Mouse (Mus musculus) embryo, embryonic 10.5 days (tissue): ENCODE results near the gene Grin1.
A peak's percentile ranks its signal among the peaks of the same experiment; 100 is the strongest.

Source experiments
- DNase-seq: peaks from one replicate; pipeline ENCODE4 v3.0.0-alpha.2; 2015; ENCODE audit warnings: low spot score

Grin1 gene

DNA sequence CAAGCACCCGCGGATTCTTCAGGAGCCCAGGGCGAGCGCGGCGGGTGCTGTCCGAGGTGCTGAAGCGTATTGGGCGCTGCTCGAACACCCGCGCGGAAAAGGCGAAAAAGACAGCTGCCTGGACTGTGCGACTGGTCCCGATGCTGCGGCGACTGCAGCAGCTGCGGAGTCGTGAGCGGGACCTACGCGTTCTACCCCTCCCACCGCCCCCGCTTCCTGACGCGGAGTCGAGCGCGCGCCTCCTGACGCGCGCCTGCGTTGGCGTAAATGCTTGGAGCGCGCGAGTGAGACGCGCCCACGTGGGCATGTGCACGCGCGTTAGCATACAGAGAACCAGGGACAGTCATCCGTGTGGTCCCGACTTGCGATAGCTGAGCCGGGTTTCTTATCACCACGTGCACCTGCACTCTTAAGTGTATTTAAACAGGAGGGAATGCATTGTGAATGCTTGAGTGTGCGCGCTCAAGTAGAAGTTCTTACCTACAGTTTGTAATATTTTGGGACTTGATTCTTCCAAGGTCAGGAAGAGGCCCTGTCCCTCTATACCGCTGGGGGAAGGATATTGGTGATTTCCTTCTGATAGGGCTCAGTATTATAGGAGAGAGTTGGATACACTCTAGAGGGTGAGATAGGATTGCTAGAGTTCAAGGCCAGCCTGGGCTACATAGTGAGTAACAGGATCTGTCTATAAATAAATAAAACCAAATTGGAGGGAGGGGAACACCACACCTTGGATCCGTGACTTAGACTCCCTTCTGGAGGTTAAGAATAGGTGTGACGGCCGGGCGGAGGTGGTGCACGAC lies at the start of gene Grin1:
Grin1 (minus strand) TSS at position 217 of the 803 bp plus-strand sequence.
- DNase-seq: peak; percentile 81

- peak; percentile 82 for DNase-seq
Measured at GRCm38 (mm10) chr2:25365091-25365761, 46.2 kb upstream of the Grin1 start, which contains the start of gene Uap1l1. Uap1l1 (minus strand) TSS chr2:25365682.

- DNase-seq: no peak
Measured at GRCm38 (mm10) chr2:25364761-25365090, 45.7 kb upstream of the Grin1 start.

DNA sequence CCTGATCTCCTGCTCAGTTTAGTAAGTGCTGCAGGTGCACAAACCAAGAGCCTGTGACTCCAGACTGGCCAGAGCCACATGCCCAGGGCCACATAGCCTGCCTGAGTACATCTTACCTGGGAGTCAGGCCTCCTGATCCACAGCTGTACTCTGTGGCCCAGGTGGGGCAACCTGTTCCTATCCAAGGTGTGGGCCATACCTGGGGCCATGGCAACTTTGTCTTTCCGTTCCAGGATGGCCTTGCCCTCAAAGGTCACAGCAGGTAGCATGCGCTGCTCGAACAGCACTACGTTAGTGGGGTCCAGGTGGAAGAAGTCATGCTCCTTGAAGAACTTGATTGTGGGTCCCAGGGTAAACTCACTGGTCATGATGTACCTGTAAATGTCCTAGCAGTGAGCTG lies 45.3 kb upstream of the Grin1 start:
- DNase-seq: no peak

DNA sequence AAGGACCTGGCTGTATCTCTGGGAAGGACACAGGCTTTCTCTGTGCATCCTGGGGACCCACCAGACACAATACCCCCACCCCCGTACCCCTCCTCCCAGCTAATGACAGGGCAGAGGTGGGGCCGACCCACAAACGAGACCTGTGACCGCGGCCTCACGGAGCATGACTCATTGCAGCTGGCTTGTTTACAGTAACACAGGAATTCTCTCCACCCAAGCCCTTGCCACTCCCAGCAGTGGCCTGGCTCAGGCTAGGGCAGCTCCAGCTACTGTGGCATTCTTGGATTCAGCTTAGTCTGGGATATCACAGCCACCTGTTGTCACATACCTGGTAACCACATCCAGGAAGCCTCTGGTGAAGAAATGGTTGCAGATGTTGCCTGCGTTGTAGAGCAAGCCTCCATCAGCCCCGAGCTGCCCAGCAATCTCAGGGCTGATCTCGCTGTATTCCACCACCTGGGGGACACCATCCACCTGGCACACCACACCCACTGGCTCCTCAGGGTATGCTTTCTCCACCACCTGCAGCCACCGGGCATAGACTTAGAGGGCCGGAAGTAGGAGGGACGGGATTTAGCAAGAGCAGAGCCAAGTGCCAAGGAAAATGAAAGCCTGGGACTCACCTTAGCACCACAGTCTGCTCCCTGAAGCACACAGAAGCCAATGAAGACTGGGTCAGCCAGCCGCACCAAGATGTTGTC lies 44.6 kb upstream of the Grin1 start:
- DNase-seq: no peak

DNA sequence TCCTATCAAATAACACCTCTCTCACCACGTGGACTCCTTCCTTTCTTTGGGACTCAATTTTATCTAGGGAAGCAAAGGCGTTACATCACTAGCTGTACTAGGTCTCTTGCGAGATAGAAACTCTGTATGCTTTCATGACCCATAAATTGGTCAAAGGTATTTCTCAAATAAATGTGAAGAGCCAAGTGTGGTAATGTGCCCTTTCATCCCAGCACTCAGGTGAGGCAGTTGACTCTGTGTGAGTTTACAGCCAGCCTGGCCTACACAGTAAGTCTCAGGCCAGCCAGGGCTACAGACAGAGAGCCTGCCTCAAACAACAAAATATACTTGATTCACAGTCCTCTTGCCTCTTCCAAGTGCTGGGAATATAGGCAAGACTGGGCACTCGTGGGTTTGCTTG lies 40.9 kb upstream of the Grin1 start:
- no peak for DNase-seq

- peak; percentile 93 for DNase-seq
Measured at GRCm38 (mm10) chr2:25356208-25357079, 37.5 kb upstream of the Grin1 start, which contains the start of gene Dpp7. Dpp7 (minus strand) TSS chr2:25356359.

DNA sequence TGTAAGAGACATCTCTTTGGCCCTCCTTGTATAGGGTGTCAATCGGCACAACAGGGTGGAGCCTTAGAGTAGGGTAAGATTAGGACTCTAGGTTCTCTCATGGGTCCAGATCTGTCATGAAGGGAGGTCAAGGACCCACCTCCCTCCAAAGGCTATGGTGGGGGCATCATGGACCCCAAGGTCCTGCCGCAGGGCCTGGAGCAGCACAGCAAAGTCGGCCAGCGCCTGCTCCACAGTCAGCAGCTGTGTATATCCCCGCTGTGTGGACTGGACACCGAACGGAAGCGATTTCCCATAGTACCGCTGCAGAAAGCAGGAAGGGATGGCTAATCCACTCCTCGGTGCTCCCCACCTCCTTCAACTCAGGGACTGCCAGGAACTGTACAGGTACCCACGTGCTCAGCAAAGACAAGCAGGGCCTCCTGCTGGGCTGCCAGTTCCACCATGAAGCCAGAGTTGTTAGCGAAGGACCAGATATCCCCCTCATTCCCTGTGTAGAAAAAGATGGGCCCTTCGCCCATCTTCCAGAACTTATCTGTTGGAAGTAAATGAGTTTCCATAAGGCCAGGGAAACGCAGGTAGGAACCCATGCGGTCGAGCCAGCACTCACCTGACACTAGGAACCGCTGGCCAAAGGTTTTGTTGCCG lies 36.6 kb upstream of the Grin1 start:
- DNase-seq: no peak

DNA sequence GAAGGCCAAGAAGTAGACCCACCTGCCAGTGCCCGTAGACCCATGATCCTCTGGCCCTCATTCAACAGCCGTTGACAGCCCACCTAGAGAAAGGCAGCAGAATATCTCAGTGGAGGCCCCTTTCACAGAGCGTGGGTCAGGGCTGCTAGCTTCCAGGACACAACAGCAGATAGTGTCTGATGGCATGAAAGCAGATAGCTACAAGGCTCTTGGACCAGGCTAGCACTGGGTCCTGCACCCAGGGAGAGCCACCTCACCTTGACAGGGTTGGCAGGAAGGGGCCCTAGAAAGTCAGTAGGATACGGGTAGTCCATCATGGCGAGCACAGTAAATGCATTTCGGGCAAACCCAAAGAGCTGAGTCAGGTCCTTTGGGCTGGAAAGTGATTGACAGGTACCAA lies 35.2 kb upstream of the Grin1 start:
- no peak for DNase-seq

DNA sequence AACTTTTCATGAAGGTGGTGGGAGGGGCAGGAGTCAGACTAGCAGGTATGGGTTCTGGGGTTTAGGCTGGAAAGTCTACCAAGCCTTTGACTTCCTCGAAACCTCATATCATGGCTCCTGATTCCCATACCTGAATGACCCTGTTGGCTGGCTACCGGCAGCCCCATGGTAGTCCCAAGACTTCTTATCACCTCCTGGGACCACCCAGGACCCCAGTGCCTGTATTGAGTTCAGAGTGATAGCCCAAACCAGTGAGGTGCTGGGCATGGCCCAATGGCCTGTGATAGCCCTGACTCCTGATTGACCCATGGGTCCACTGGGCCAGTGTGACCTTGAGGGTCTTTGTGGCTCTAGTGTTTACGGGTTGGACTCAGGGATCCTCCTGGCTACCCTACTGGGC lies 31.7 kb upstream of the Grin1 start:
- no peak for DNase-seq

GRCm38 (mm10) chr2:25349499-25349898 lies 30.5 kb upstream of the Grin1 start:
- no peak for DNase-seq

DNA sequence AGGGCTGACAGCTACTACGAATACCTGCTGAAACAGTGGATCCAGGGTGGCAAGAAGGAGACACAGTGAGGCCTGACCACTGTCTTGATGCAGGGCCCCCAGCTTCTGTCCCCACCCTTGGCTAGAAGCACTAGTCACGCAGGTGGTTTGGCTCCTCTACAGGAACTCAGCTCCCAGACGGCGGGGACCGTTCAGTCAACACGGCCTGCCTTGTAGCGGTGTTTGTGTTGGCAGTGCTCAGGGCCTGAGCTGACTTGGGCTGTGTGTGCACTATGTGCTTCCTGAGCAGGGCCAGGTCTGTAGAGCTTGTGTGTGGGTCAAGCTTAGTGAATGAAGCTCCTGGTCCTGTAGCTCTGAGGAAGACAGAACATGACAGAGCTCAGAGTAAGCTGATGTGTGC lies 29.2 kb upstream of the Grin1 start:
- DNase-seq: no peak

- DNase-seq: no peak
Measured at GRCm38 (mm10) chr2:25338303-25338702, 19.3 kb upstream of the Grin1 start.

- DNase-seq: no peak
Measured at GRCm38 (mm10) chr2:25333569-25333968, 14.6 kb upstream of the Grin1 start.

DNA sequence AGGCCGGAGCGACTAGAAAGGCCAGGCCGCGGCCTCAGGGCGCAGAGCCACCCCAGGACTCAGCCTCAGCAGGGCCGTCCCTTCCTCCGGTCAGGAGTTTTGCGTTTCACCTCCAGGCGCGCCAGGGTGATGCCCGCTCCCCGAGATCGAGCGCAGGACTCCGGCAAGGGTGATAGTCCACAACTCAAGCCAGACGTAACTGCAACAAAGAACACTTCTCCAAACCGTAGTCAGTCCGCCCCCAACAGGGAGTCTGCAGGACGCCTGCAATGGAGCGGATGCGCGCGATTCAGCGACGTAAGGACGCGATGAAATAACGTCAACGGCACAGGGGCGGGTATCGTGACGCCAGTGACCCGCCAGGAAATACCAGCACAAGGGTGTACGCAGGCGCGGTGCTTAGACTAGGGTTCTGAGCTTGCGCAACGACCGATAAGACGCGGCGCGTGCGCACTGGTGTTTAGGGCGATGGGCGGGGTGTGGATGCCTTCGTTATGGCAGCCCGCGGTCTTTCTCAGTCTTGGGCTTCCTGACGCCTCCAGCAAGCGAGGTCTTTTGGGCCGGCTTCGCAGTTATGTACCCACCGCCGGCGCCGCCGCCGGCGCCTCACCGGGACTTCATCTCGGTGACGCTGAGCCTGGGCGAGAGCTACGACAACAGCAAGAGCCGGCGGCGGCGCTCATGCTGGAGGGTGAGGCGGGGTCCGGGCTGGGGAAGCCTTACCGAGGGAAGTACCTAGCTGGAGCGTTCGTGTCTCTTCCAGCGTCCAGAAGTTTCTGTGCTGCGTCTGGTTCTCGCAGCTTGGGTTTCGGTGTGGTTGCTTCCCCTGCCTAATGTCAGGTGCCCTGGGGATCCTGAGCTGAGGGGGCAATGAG lies 13.5 kb upstream of the Grin1 start, which contains the start of gene Man1b1:
Man1b1 (plus strand) TSS at position 53 of the 875 bp plus-strand sequence.
- peak; percentile 100 for DNase-seq

DNA sequence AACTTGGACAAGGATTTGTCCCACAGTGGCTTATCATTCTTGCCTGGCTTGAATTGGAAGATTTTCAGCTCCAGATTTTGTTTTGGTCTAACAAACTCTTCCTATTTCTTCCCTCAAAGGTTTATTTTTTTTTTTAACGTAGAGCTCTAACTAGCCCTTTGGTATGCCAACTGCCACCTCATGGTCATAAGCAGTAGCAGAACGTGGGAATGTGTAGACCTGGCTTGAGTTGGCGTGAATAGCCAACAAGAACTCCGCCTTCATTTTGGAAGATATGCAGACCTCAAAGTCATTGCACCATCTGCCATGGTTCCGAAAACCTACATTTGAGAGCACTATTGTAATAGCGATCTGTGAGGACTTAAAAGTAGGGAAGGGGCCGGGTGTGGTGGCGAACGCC lies 12.5 kb upstream of the Grin1 start:
- DNase-seq: peak; percentile 5

DNA sequence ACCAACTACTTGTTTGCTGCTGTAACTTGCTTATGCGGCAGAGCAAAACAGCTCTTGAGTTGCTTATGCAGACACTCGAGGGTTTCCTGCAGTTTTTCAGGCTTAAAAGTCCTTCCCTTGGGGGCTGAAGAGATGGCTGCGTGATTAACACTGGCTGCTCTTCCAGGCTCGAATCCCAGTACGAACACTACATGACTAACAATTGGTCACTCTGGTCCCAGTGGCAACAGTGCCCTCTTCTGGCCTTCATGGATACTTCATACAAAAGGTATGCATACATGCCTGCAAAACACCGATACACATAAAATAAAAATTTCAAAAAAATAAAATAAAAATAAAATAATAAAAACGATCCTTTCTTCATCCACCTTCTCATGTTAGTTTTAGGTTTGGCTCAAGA lies 9.5 kb upstream of the Grin1 start:
- peak; percentile 68 for DNase-seq

DNA sequence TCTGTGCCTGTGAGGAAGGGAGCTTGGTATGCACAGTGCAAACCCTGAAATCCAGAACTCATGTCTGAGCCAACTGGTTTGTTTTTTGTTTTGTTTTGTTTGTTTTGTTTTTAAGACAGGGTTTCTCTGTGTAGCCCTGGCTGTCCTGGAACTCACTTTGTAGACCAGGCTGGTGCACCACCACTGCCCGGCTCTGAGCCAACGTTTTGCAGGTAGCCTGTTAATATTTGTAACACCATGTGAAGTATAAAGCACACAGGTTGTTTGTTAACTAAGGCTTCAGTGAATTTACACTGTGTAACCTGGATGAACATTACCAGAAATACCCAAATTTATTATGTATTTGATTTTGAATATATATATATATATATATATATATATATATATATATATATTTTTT lies 7.0 kb upstream of the Grin1 start:
- DNase-seq: no peak

GRCm38 (mm10) chr2:25320084-25320483 lies 1.1 kb upstream of the Grin1 start:
- DNase-seq: no peak
